Mouse (Mus musculus) E14TG2a.4 (cell line): ENCODE measurements around the gene Kif1c.

Source experiments
- CTCF ChIP-seq: conservative IDR thresholded peaks from 2 replicates; pipeline ENCODE4 v1.5.1; 2014; ENCODE audit warnings: low read length
- POU5F1 ChIP-seq: IDR thresholded peaks from 2 replicates; pipeline ENCODE4 v1.6.1; 2014; ENCODE audit warnings: low read length, borderline replicate concordance

GRCm38 (mm10) chr11:70663101-70663500 lies 37.2 kb upstream of the Kif1c start:
- TF ChIP-seq CTCF, result no peak
- no peak for TF ChIP-seq POU5F1
